Mouse (Mus musculus) E14TG2a.4 (cell line): ENCODE measurements around the gene 4931428L18Rik.

ENCODE experiments used
- CTCF ChIP-seq: conservative IDR thresholded peaks from 2 replicates; pipeline ENCODE4 v1.5.1; 2014; ENCODE audit warnings: low read length
- NANOG ChIP-seq: IDR thresholded peaks from 2 replicates; pipeline ENCODE4 v1.6.1; 2014; ENCODE audit warnings: borderline replicate concordance, low read length, mixed read lengths
- POU5F1 ChIP-seq: IDR thresholded peaks from 2 replicates; pipeline ENCODE4 v1.6.1; 2014; ENCODE audit warnings: low read length, borderline replicate concordance

DNA sequence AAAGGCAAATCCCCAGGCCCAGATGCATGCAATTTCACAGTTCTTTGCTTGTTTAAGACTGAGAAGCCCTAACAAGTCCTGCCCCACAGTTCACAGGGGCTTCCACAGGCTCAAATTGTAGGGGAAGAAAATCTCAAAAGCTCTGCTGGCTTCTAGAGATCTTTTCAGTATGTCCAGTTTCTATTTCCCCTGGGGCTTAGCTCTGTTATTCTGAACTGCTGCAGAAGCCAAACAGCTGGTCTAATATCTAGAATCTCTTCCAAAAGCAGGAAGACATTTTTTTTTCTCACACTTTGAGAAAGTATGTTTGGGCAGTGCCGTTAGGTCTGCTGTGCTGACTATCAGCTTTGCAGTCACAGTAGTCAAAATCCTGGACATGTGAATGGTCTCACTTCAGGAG lies 7.7 kb downstream of the 4931428L18Rik start:
- TF ChIP-seq CTCF, result no peak
- TF ChIP-seq NANOG, result no peak
- TF ChIP-seq POU5F1, result no peak
